Mouse (Mus musculus): ENCODE results near the gene Opn1sw.
"Not testable (repeated sequence)": the region's sequence is repeated elsewhere in the genome, so short reads cannot be mapped to it uniquely, and the experiment has no call there.

The Opn1sw gene

GRCm38 (mm10) chr6:29396714-29397540, 8.7 kb upstream of the Opn1sw start:
- no peak for DNase-seq (ENCODE audit: extremely low spot score, low read depth, low spot score)

DNA sequence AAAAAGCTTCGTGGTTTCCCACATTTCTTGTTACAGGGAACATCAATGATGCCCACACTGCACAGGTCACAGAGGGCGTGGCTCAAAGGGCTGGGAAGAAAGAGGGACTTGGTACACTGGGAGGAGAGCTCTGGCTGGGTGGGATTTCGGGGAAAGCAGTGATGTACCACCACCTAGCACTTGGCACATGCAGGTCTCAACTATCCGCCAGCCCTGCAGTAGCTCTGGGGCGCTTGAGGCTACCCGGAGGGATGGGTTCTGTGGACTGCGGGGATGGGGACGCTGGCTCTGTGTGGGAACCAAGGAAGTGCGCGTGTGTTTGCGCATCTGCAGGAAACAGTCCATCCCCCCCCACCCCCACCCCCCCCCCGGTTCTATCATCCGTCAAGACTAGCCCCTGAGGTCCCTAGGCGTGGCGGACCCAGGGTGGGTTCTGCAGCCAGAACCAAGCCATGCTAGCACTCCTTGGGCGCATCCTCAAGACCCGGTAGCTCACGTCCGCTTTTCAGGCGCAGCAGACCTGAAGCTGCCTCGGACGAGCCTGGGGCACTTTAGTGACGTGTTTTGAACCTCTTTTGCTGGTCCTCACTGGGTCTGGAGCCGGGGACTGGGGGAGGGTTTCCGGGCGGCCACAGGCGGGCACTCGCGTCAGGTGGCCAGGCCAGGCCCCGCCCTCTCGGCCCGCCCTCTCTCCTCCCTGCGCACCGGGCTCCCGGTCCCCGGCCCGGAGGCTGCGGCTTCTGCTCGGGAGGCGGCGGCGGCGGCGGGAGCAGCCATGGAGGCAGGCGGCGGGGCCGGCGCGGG, 7.8 kb upstream of the Opn1sw start, which contains the start of gene Ccdc136:
Ccdc136 (plus strand) TSS at position 400 of the 804 bp plus-strand sequence.
- DNase-seq (ENCODE audit: extremely low spot score, low read depth, low spot score) = no peak

GRCm38 (mm10) chr6:29394286-29394685, 6.0 kb upstream of the Opn1sw start:
- no peak for DNase-seq (ENCODE audit: extremely low spot score, low read depth, low spot score)

GRCm38 (mm10) chr6:29391802-29392201, 3.5 kb upstream of the Opn1sw start:
- no peak for DNase-seq (ENCODE audit: extremely low spot score, low read depth, low spot score)

GRCm38 (mm10) chr6:29391241-29391640, 3.0 kb upstream of the Opn1sw start:
- DNase-seq (ENCODE audit: extremely low spot score, low read depth, low spot score) = not testable (repeated sequence)

- not testable (repeated sequence) for DNase-seq (ENCODE audit: extremely low spot score, low read depth, low spot score)
Measured at GRCm38 (mm10) chr6:29390500-29390899, 2.2 kb upstream of the Opn1sw start.

GRCm38 (mm10) chr6:29389425-29389824, 1.2 kb upstream of the Opn1sw start:
- no peak for DNase-seq (ENCODE audit: extremely low spot score, low read depth, low spot score)

DNA sequence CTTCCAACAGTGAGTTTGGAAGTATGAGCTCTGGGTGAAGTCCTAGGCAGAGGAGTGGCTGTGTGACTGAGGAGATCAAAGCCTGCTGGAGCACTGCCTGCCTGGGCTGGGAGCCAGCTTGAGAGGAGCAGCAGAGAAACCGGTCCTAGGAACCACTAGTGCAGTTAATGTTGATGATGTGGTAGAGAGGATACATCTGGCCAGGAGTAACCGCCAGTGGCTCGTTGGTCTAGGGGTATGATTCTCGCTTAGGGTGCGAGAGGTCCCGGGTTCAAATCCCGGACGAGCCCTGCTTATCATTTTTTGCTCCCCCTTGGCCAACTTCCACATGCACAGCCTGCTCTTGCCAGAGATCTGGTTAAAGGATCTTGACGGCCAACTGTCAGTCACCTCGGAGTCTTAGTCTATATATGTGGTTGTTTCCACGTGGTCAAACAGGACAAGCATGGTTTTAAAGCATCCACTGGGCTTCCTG, 375 bp upstream of the Opn1sw start:
- DNase-seq (ENCODE audit: extremely low spot score, low read depth, low spot score) = peak; percentile 39

DNA sequence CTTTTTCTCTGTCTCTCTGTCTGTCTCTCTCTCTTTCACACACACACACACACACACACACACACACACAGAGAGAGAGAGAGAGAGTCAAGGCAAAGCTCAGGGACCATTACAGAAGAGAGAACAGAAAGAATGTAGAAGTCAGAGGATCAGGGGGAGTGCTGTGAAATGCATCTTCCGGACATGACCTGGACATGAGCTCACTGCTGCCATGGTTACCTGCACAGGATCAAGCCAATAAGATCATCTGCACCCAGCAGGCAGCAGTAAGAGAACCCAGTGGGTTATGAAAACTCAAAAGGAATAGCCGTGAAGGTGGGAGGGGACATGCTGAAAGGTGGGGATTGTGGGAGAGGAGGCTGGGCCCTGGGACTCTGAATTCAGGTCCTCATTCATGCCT, 5.8 kb downstream of the Opn1sw start:
- no peak for DNase-seq (ENCODE audit: extremely low spot score, low read depth, low spot score)

DNA sequence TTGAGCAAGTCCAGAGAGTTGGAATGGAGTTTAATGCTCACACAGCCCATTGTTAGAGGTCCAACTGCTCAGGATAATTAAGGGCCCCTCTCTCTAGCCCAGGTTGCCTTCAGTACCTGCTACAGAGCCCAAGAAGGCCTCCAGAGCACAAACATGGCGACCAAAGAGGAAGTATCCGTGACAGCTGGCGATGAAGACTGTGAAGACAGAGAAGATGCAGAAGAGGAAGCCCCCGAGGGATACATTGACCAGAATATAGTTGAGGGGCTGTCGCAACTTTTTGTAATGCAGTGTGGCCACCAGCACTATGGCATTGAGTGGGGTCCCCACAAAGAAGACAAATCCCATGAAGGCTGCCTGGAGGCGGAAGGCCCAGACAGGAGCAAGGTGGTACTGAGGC, 8.3 kb downstream of the Opn1sw start:
- DNase-seq (ENCODE audit: extremely low spot score, low read depth, low spot score) = no peak

DNA sequence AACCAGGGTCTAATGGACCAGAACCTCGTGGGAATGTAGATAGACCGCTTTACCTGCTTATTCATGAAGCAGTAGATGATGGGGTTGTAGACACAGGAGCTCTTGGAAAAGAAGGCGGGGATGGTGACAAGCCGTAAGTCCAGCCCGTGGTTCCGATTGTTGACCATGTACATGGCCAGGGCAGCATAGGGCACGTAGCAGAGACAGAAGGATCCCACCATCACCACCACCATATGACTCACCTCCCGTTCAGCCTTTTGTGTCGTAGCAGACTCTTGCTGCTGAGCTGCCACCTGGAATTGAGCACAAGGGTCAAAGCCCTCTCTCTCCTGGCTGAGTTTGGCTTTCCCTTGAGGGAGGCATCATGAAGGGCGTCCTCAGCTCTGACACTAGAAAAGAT, 9.6 kb downstream of the Opn1sw start:
- DNase-seq (ENCODE audit: extremely low spot score, low read depth, low spot score) = no peak

DNA sequence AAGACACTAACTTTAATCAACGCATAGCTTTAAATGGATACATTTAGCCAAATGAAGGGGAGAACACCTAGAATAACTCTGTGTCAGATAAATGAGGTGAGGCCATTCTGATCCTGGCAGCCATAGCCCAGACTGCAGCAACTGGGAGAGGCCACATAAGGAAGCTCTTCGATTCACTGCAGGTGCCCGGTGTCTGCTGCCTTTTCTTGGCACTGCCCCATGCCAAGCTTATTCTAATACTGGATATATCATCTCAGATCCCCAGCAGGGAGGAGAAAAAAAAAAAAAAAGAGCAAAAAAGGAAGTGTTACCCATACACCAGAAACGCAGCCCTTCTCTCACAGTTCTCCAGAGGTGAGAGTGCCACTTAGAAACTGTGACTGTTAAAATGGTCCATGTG, 10.9 kb downstream of the Opn1sw start:
- DNase-seq (ENCODE audit: extremely low spot score, low read depth, low spot score) = no peak

DNA sequence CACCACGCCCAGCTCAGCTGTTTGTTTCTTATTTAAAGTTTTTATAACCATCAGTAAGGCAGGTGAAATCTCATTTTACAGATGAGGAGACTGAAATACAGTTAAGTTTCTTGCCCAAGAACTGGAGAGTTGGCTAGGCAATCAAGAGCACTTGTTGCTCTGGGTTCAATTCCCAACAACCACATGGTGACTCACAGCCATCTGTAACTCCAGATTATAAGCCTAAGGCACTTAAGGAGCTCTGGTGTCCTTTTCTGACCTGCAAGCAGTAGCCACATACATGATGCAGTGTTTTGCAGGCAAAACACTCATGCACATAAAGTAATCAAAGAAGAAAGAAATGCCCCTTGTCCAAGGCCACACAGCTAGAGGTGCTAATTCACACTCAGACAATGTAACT, 23.0 kb downstream of the Opn1sw start:
- no peak for DNase-seq (ENCODE audit: extremely low spot score, low read depth, low spot score)

GRCm38 (mm10) chr6:29363129-29363515, 25.1 kb downstream of the Opn1sw start:
- DNase-seq (ENCODE audit: extremely low spot score, low read depth, low spot score) = no peak

GRCm38 (mm10) chr6:29362246-29363128, 25.8 kb downstream of the Opn1sw start:
- DNase-seq (ENCODE audit: extremely low spot score, low read depth, low spot score) = no peak

GRCm38 (mm10) chr6:29360211-29360610, 28.1 kb downstream of the Opn1sw start:
- DNase-seq (ENCODE audit: extremely low spot score, low read depth, low spot score) = no peak

GRCm38 (mm10) chr6:29359386-29359785, 28.9 kb downstream of the Opn1sw start:
- DNase-seq (ENCODE audit: extremely low spot score, low read depth, low spot score) = no peak

DNA sequence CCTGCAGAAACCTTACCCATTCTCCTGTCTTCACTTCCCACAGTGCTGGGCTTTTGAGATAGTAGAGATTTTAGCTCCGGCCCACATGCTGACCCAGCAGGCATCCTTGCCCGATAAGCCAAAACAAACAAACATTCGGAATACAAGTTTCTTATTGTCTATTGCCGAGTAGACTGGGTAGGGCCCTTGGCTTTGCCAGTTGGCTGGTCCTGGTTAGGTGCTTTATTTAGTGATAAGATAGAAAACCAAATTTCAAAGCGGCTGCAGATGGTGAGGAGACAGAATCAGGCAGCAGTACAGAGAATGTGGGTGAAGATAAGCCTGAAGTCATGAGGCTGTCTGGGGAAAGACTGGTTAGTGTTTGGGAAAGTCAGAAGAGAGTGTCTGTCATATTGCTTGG, 35.5 kb downstream of the Opn1sw start:
- DNase-seq (ENCODE audit: extremely low spot score, low read depth, low spot score) = no peak

DNA sequence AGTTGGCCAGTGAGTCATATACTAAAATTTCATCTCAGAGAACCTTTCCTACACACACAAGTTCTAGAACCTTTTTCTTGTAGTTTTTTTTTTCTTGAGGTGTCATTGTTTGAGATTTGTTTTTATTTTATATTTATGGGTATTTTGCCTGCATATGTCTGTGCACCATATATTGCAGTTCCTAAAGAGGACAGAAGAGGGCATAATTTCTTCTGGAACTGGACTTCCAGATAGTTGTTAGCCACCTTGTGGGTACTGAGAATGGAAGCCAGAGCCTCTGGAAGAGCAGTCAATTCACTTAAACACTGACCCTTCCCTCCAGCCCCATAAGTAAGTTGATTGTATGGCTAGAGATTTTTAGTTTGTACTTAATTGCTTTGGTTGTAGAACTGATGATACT, 36.7 kb downstream of the Opn1sw start:
- no peak for DNase-seq (ENCODE audit: extremely low spot score, low read depth, low spot score)

DNA sequence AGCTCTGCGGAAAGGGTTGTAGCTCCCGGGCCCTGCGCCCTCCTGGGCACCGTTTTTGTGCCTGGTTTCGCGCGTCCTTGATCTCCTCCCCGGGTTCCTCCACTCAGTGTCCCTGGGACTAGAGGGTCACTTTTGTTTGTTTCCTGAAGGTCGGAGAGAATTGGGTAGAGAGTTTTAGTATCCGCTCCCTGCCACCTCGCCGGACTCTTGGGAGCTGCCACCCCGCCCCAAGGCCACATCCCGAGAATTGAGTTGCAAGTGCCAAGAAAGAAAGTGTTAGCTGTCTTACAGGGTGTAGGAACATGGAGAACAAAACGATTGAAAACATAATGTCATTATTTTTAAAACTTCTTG, 39.9 kb downstream of the Opn1sw start:
- DNase-seq (ENCODE audit: extremely low spot score, low read depth, low spot score) = no peak

Data from hindlimb bud, embryonic 11.5 days (tissue).